Mouse (Mus musculus): Measurements from ENCODE around the gene Trpt1. TPM values are rescaled to one million over a fixed set of nuclear protein-coding genes. Genes with fewer than 3 reads are reported as not detected.

Gene Trpt1
- polyA plus RNA-seq, 1 experiment from 2014 or later, result 20.0 TPM

- Histone ChIP-seq H3K36me3 (ENCODE audit: control insufficient read depth, insufficient read depth, low read length) (0 out of 2 replicates have a peak, but pooled peaks cover 6% of the 10 kb centered on the region), H3K9ac (replicated peaks; ENCODE audit: low read length) (peak overlapping the region; percentile 69; the same call in 1 of the 2 replicates), H3K4me1 (ENCODE audit: control insufficient read depth, insufficient read depth, low read length) (peaks cover 20% of the 10 kb centered on the region), H3K27ac (replicated peaks; ENCODE audit: low read depth, low read length) (peak overlapping the region; percentile 84), H3K4me2 (ENCODE audit: low read length) (peak overlapping the region; percentile 97), H3K4me3 (replicated peaks; ENCODE audit: low read depth, low read length) (no peak overlapping the region; the same call in 1 of the 2 replicates), H3K27me3 (ENCODE audit: control insufficient read depth, insufficient read depth, low read length) (no peaks in the 10 kb centered on the region), H3K9me3 (ENCODE audit: control insufficient read depth, low read length) (no peaks in the 10 kb centered on the region)
- WGBS, result 34% methylated on average over 3 of the region's 3 CpGs
- DNase-seq, result no peak
- no peak for ATAC-seq (ENCODE audit: low FRiP score, low TSS enrichment)
These were observed 43.3 kb upstream of the Trpt1 start for GRCm38 (mm10) chr19:6952712-6953037.

GRCm38 (mm10) chr19:6954046-6954445, 41.9 kb upstream of the Trpt1 start:
- H3K27me3 ChIP-seq (ENCODE audit: control insufficient read depth, insufficient read depth, low read length), result no peaks in the 10 kb centered on the region
- H3K36me3 ChIP-seq (ENCODE audit: control insufficient read depth, insufficient read depth, low read length), result 0 out of 2 replicates have a peak, but pooled peaks cover 4% of the 10 kb centered on the region
- H3K9ac ChIP-seq (replicated peaks; ENCODE audit: low read length), result no peak overlapping the region
- H3K4me2 ChIP-seq (ENCODE audit: low read length), result no peak overlapping the region
- H3K4me1 ChIP-seq (ENCODE audit: control insufficient read depth, insufficient read depth, low read length), result peaks cover 20% of the 10 kb centered on the region
- ATAC-seq (ENCODE audit: low FRiP score, low TSS enrichment) (no peak), DNase-seq (no peak)
- H3K9me3 ChIP-seq (ENCODE audit: control insufficient read depth, low read length), result no peaks in the 10 kb centered on the region
- 60% methylated on average over 9 of the region's 9 CpGs for WGBS
- H3K4me3 ChIP-seq (replicated peaks; ENCODE audit: low read depth, low read length), result no peak overlapping the region
- H3K27ac ChIP-seq (replicated peaks; ENCODE audit: low read depth, low read length), result no peak overlapping the region

GRCm38 (mm10) chr19:6955424-6955823, 40.5 kb upstream of the Trpt1 start:
- Histone ChIP-seq H3K36me3 (ENCODE audit: control insufficient read depth, insufficient read depth, low read length) (0 out of 2 replicates have a peak, but pooled peaks cover 4% of the 10 kb centered on the region), H3K9ac (replicated peaks; ENCODE audit: low read length) (no peak overlapping the region), H3K4me2 (ENCODE audit: low read length) (no peak overlapping the region), H3K27ac (replicated peaks; ENCODE audit: low read depth, low read length) (no peak overlapping the region), H3K9me3 (ENCODE audit: control insufficient read depth, low read length) (no peaks in the 10 kb centered on the region), H3K4me3 (replicated peaks; ENCODE audit: low read depth, low read length) (no peak overlapping the region), H3K27me3 (ENCODE audit: control insufficient read depth, insufficient read depth, low read length) (no peaks in the 10 kb centered on the region), H3K4me1 (ENCODE audit: control insufficient read depth, insufficient read depth, low read length) (peaks cover 13% of the 10 kb centered on the region)
- WGBS, result 88% methylated on average over 7 of the region's 7 CpGs
- no peak for DNase-seq
- ATAC-seq (ENCODE audit: low FRiP score, low TSS enrichment), result no peak

GRCm38 (mm10) chr19:6956461-6956860, 39.5 kb upstream of the Trpt1 start:
- no peak overlapping the region for H3K4me3 ChIP-seq (replicated peaks; ENCODE audit: low read depth, low read length)
- H3K4me1 ChIP-seq (ENCODE audit: control insufficient read depth, insufficient read depth, low read length), result peaks cover 13% of the 10 kb centered on the region
- ATAC-seq (ENCODE audit: low FRiP score, low TSS enrichment) (no peak), DNase-seq (no peak)
- WGBS, result 79% methylated on average over 10 of the region's 10 CpGs
- no peaks in the 10 kb centered on the region for H3K27me3 ChIP-seq (ENCODE audit: control insufficient read depth, insufficient read depth, low read length)
- H3K27ac ChIP-seq (replicated peaks; ENCODE audit: low read depth, low read length), result no peak overlapping the region
- no peak overlapping the region for H3K4me2 ChIP-seq (ENCODE audit: low read length)
- H3K9me3 ChIP-seq (ENCODE audit: control insufficient read depth, low read length), result no peaks in the 10 kb centered on the region
- no peak overlapping the region for H3K9ac ChIP-seq (replicated peaks; ENCODE audit: low read length)
- H3K36me3 ChIP-seq (ENCODE audit: control insufficient read depth, insufficient read depth, low read length), result 0 out of 2 replicates have a peak, but pooled peaks cover 4% of the 10 kb centered on the region

- WGBS, result 15% methylated on average over 15 of the region's 15 CpGs
- DNase-seq, result no peak
These were observed 27.2 kb upstream of the Trpt1 start for GRCm38 (mm10) chr19:6968491-6969271.

GRCm38 (mm10) chr19:6969291-6969664, 26.7 kb upstream of the Trpt1 start:
- Histone ChIP-seq H3K4me3 (replicated peaks; ENCODE audit: low read depth, low read length) (peak overlapping the region; percentile 28), H3K27me3 (ENCODE audit: control insufficient read depth, insufficient read depth, low read length) (peaks cover 20% of the 10 kb centered on the region), H3K9me3 (ENCODE audit: control insufficient read depth, low read length) (no peaks in the 10 kb centered on the region), H3K9ac (replicated peaks; ENCODE audit: low read length) (no peak overlapping the region; the same call in 1 of the 2 replicates), H3K4me1 (ENCODE audit: control insufficient read depth, insufficient read depth, low read length) (peaks cover 12% of the 10 kb centered on the region), H3K36me3 (ENCODE audit: control insufficient read depth, insufficient read depth, low read length) (no peaks in the 10 kb centered on the region), H3K4me2 (ENCODE audit: low read length) (peak overlapping the region; percentile 46), H3K27ac (replicated peaks; ENCODE audit: low read depth, low read length) (no peak overlapping the region)
- ATAC-seq (ENCODE audit: low FRiP score, low TSS enrichment) (no peak), DNase-seq (no peak)
- WGBS, result under 1% methylated on average over 20 of the region's 20 CpGs

More at GRCm38 (mm10) chr19:6968491-6969271, 27.2 kb upstream of the Trpt1 start:
- Histone ChIP-seq H3K4me1 (ENCODE audit: control insufficient read depth, insufficient read depth, low read length) (peaks cover 12% of the 10 kb centered on the region), H3K36me3 (ENCODE audit: control insufficient read depth, insufficient read depth, low read length) (no peaks in the 10 kb centered on the region), H3K4me3 (replicated peaks; ENCODE audit: low read depth, low read length) (peak overlapping the region; percentile 28), H3K4me2 (ENCODE audit: low read length) (peak overlapping the region; percentile 46), H3K27ac (replicated peaks; ENCODE audit: low read depth, low read length) (no peak overlapping the region), H3K9ac (replicated peaks; ENCODE audit: low read length) (no peak overlapping the region), H3K27me3 (ENCODE audit: control insufficient read depth, insufficient read depth, low read length) (peaks cover 20% of the 10 kb centered on the region), H3K9me3 (ENCODE audit: control insufficient read depth, low read length) (no peaks in the 10 kb centered on the region)
- no peak for ATAC-seq (ENCODE audit: low FRiP score, low TSS enrichment)

GRCm38 (mm10) chr19:6969665-6970381, 26.1 kb upstream of the Trpt1 start:
- no peak overlapping the region for H3K27ac ChIP-seq (replicated peaks; ENCODE audit: low read depth, low read length)
- WGBS, result 1% methylated on average over 55 of the region's 55 CpGs
- DNase-seq, result peak; percentile 53
- peak overlapping the region; percentile 46 for H3K4me2 ChIP-seq (ENCODE audit: low read length)
- peaks cover 12% of the 10 kb centered on the region for H3K4me1 ChIP-seq (ENCODE audit: control insufficient read depth, insufficient read depth, low read length)
- no peak overlapping the region; the same call in 1 of the 2 replicates for H3K9ac ChIP-seq (replicated peaks; ENCODE audit: low read length)
- ATAC-seq (ENCODE audit: low FRiP score, low TSS enrichment), result no peak
- H3K4me3 ChIP-seq (replicated peaks; ENCODE audit: low read depth, low read length), result peak overlapping the region; percentile 28
- H3K9me3 ChIP-seq (ENCODE audit: control insufficient read depth, low read length), result no peaks in the 10 kb centered on the region
- H3K36me3 ChIP-seq (ENCODE audit: control insufficient read depth, insufficient read depth, low read length), result no peaks in the 10 kb centered on the region
- peaks cover 20% of the 10 kb centered on the region for H3K27me3 ChIP-seq (ENCODE audit: control insufficient read depth, insufficient read depth, low read length)

GRCm38 (mm10) chr19:6970460-6971085, 25.4 kb upstream of the Trpt1 start:
- Histone ChIP-seq H3K36me3 (ENCODE audit: control insufficient read depth, insufficient read depth, low read length) (no peaks in the 10 kb centered on the region), H3K9me3 (ENCODE audit: control insufficient read depth, low read length) (no peaks in the 10 kb centered on the region), H3K4me2 (ENCODE audit: low read length) (peak overlapping the region; percentile 46), H3K27ac (replicated peaks; ENCODE audit: low read depth, low read length) (no peak overlapping the region), H3K9ac (replicated peaks; ENCODE audit: low read length) (no peak overlapping the region; the same call in 1 of the 2 replicates), H3K27me3 (ENCODE audit: control insufficient read depth, insufficient read depth, low read length) (peaks cover 20% of the 10 kb centered on the region), H3K4me1 (ENCODE audit: control insufficient read depth, insufficient read depth, low read length) (peaks cover 12% of the 10 kb centered on the region), H3K4me3 (replicated peaks; ENCODE audit: low read depth, low read length) (no peak overlapping the region)
- 15% methylated on average over 11 of the region's 11 CpGs for WGBS
- no peak for ATAC-seq (ENCODE audit: low FRiP score, low TSS enrichment)
- no peak for DNase-seq

All from midbrain, embryonic 14.5 days (tissue).